Mouse (Mus musculus) kidney, postnatal 25 days (tissue): Measurements from ENCODE around the gene Casp8ap2.

Source experiments
- DNase-seq, 2 experiments: peaks; one replicate each; pipeline ENCODE4 v3.0.0; 2021; ENCODE audit warnings: mixed read lengths in 2 of 2

Gene Casp8ap2

DNA sequence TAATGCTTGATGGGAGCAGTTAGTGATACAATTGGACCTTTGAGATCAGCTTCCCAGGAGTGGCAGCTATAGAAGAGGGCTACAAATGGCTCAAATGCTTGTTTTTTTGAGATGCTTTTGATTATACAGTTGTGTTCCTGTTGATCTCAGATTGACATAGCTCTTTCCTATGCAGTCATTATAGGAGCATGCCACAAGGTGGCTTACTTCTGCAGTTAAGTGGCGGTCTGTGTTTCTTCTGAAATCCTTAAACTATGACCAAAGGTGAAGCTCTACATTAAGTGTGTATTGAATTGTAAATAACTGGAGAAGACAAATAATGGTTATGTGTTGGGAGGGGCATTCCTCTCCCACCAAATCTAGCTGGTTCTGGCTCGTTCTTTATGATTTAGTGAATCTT is 54.6 kb downstream of the Casp8ap2 start:
- no peak for DNase-seq

DNA sequence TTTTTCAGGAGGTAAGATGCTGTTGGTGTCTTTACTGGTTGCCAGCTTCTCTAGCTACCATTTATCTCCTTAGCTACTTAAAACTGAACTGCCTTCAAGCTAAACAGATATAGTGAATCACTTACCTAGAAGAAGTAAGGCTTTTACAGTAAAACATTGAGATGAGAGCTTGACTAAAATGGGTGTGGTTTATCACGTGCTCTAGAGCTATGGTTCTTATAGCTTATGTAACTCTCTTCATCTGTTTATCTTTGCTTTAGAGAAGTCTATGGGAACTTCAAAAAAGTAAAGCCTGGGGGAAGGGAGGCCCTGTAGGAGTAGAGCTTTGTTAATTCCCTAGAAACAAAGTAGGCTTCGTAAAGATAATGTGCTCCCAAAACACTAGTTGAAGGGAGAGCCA is 58.8 kb downstream of the Casp8ap2 start:
- no peak for DNase-seq

DNA sequence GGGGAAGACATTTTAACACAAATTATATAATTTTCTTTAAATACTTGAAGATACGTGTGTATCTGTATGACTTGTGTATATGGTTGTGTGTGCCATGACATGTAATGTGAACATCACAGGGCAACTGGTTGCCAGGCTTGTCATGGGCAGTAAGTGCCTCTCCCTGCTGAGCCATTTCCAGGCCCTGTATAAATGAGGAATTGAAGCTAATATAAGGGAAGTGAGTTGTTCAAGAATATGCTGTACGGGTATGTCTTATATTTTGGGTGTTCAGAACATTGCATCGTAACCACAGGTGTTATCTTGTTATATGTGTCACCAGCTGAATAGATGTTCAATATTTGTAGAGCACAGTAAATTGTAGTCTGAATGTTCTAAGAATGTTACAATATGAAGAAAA is 62.2 kb downstream of the Casp8ap2 start:
- no peak for DNase-seq

DNA sequence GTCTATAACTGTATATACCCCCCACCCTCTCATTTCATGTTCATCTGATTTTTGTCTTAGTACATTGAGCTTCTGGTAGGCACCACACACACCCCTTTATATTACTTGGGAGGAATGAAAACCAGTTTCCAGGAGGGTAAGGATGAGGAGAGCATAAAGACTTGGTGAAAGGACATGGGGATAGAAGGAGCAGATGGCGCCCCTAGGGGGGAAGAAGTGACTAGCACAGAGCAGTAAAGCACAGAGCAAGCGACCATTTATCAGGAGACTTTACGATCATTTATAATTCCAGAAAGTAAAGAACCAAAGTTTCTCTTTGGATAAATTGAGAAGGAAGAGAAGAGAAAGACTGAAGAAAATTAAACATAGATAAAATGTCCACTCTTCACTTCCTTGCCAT is 65.6 kb downstream of the Casp8ap2 start:
- no peak for DNase-seq

DNA sequence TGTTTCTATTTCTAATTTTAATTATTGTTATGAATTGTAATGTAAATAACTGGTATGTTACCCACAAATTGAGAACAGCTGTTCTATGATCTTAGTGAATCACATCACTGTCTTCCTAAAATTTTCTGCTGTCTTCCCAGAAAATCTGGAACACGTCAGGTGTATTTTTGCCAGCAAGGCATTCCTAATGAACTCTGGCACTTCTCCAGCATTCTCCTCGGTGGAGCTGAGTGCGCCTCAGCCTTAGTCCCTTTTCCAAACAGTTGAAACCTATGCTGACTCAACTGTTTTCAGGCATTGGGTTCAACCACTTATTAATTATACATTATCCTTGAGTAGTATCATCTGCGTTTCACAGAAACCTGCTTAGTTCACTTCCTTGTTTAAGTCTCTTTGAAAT is 67.2 kb downstream of the Casp8ap2 start:
- peak; percentile 10 to 32 for DNase-seq

DNA sequence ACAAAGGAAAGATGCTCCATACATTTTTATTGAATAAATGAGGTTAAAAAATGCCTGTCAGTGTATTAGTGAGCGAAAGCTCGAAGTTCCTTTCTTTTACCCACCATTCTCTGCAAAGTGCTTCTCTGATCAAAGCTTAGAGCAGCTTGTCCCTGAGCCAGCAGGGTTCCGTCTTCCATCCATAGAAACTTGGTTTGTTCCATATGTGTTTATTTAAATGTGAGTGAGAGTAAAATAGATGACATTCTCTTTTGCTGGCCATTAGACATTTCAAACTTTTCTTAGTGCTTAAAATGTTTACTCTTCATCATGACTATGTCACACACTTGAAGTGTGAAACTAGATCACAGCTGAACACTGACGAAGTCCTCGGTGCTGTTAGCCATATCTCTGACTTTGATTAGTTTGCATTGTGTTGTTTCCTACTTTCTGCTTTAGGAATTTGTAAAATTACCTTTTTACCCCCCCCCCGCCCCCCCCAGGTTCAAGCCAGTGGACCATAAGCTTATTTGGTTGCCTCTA is 67.9 kb downstream of the Casp8ap2 start:
- no peak for DNase-seq
